Mouse (Mus musculus) heart, embryonic 14.5 days (tissue): ENCODE measurements at regions not wholly inside any gene's neighbourhood (a gene's known extent, or its start where the extent isn't known, plus 50 kb on each side); places are given as distances from the start of the nearest gene placed in this dataset.

Source experiments
- ATAC-seq: fragments of 200-750 bp; cut with Nextera tagmentation; 2 replicates; pipeline ENCODE4 v1.8.0; 2017; ENCODE audit warnings: low read depth, moderate TSS enrichment; ENCODE audit not compliant: insufficient number of reproducible peaks, insufficient read depth, low FRiP score
- H3K27ac ChIP-seq, 2 experiments: fragments of 200-500 bp in 1 of 2; fragments of 300-500 bp in 1 of 2; sonication (generic) in 1 of 2; replicated peaks in 1 of 2; 2 replicates each; pipeline ENCODE4 v1.5.1; 2012 to 2014; ENCODE audit warnings: low read depth in 2 of 2, low read length in 2 of 2, control low read depth in 1 of 2, mild to moderate bottlenecking in 1 of 2, mixed read lengths in 1 of 2; ENCODE audit not compliant: control insufficient read depth in 1 of 2, insufficient read depth in 1 of 2
- H3K27me3 ChIP-seq: fragments of 300-500 bp; sonication (generic); 2 replicates; pipeline ENCODE4 v1.6.1; 2014; ENCODE audit warnings: mild to moderate bottlenecking, low read length, control low read depth; ENCODE audit not compliant: control insufficient read depth, insufficient read depth
- H3K36me3 ChIP-seq: fragments of 300-500 bp; sonication (generic); 2 replicates; pipeline ENCODE4 v1.6.1; 2014; ENCODE audit warnings: mild to moderate bottlenecking, control low read depth, low read length, mixed read lengths; ENCODE audit not compliant: control insufficient read depth, insufficient read depth
- H3K4me1 ChIP-seq, 2 experiments: fragments of 200-500 bp in 1 of 2; fragments of 300-500 bp in 1 of 2; sonication (generic) in 1 of 2; 2 replicates each; pipeline ENCODE4 v1.6.1; 2012 to 2014; ENCODE audit warnings: low read length in 2 of 2, control low read depth in 1 of 2, mixed read lengths in 1 of 2; ENCODE audit not compliant: control insufficient read depth in 2 of 2, insufficient read depth in 2 of 2
- H3K4me2 ChIP-seq: fragments of 300-500 bp; sonication (generic); 2 replicates; pipeline ENCODE4 v1.6.1; 2014; ENCODE audit warnings: mild to moderate bottlenecking, low read length
- H3K4me3 ChIP-seq, 2 experiments: fragments of 200-500 bp in 1 of 2; fragments of 300-500 bp in 1 of 2; sonication (generic) in 1 of 2; 2 replicates each; pipeline ENCODE4 v1.5.1; 2012 to 2014; ENCODE audit warnings: low read length in 2 of 2, mild to moderate bottlenecking in 2 of 2, control low read depth in 1 of 2, low read depth in 1 of 2, moderate library complexity in 1 of 2; ENCODE audit not compliant: control insufficient read depth in 1 of 2, insufficient read depth in 1 of 2
- H3K9ac ChIP-seq: fragments of 300-500 bp; sonication (generic); 2 replicates; pipeline ENCODE4 v1.6.1; 2014; ENCODE audit warnings: mild to moderate bottlenecking, low read length
- H3K9me3 ChIP-seq: fragments of 300-500 bp; sonication (generic); 2 replicates; pipeline ENCODE4 v1.6.1; 2016; ENCODE audit warnings: low read length, control low read depth; ENCODE audit not compliant: control insufficient read depth
- WGBS: fragments of 180-500 bp; shearing (Covaris S2); extraction: QIAGEN DNeasy Blood & Tissue Kit; methylation state at CpG from one replicate; pipeline ENCODE4 v1.1.7; 2014; 5-methylcytosine and 5-hydroxymethylcytosine counted together

DNA sequence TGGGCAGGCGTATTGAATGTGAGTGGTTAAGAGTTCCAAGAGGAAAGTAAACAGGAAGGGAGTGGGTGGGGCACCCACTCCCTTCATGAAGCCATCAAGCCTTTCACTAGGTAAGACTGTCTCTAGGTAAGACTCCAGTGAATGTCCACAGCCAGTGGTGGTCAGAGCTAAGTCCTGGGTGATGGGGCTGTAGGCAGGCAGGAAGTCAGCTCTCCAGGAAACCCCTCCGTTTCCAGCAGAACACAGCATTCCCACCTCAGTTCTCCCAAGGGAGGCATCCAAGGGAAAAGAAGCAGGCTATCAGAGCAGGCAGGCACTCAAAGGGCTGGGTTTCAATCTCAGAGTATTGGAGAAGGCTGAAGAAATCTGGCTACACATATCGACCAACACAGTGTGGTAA is 66.2 kb downstream of the Tmem174 start:
- no peaks in the 10 kb centered on the region for H3K9me3 ChIP-seq
- H3K4me2 ChIP-seq: no peak overlapping the region
- WGBS: 40% methylated on average over 3 of the region's 3 CpGs
- no peak overlapping the region for H3K9ac ChIP-seq
- no peak overlapping the region for H3K27ac ChIP-seq
- no peak overlapping the region for H3K4me3 ChIP-seq
- H3K4me1 ChIP-seq: peaks cover 0 to 11% of the 10 kb centered on the region in 2 experiments; a peak in 3 of 4 replicates
- H3K27me3 ChIP-seq: peaks cover 45% of the 10 kb centered on the region
- no peak for ATAC-seq
- H3K36me3 ChIP-seq: no peaks in the 10 kb centered on the region

DNA sequence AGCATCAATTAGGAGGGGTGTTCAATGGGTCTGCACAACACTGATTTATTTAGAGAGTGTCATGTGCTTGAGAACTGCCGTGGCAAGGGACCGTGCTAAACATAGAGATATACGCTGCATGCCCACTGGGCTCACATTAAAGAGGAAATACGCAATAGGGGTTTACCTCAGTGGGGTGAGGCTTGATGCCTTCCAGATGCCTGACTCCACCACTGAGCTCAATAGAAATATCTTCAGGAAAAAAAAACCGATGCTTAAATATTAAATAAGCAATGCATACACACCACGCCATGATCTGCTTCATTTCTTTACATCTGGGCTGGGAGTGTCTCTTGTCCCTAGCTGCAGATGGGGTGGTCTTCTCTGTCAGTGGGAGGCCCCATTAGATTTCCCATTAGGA is 63.9 kb upstream of the Gm10320 start:
- no peaks in the 10 kb centered on the region for H3K9me3 ChIP-seq
- H3K36me3 ChIP-seq: no peaks in the 10 kb centered on the region
- WGBS: 60% methylated on average over 6 of the region's 6 CpGs
- H3K4me1 ChIP-seq: no peaks in the 10 kb centered on the region
- H3K4me3 ChIP-seq: no peak overlapping the region
- H3K27me3 ChIP-seq: 0 out of 2 replicates have a peak, but pooled peaks cover 1% of the 10 kb centered on the region
- ATAC-seq: no peak
- H3K27ac ChIP-seq: no peak overlapping the region
- no peak overlapping the region for H3K9ac ChIP-seq
- no peak overlapping the region for H3K4me2 ChIP-seq

- Histone ChIP-seq H3K4me1 (no peaks in the 10 kb centered on the region), H3K9ac (no peak overlapping the region), H3K4me3 (no peak overlapping the region), H3K27ac (no peak overlapping the region), H3K9me3 (no peaks in the 10 kb centered on the region), H3K36me3 (no peaks in the 10 kb centered on the region), H3K4me2 (no peak overlapping the region), H3K27me3 (no peaks in the 10 kb centered on the region)
- WGBS: 77% methylated on average over 13 of the region's 13 CpGs
- no peak for ATAC-seq
Measured at GRCm38 (mm10) chr13:98551471-98552020, 59.7 kb upstream of the Gm10320 start.

- Histone ChIP-seq H3K27ac (no peak overlapping the region), H3K27me3 (no peaks in the 10 kb centered on the region), H3K9ac (no peak overlapping the region), H3K4me3 (no peak overlapping the region), H3K4me1 (0 out of 4 replicates have a peak, but pooled peaks cover 0 to 6% of the 10 kb centered on the region in 2 experiments), H3K4me2 (no peak overlapping the region), H3K36me3 (no peaks in the 10 kb centered on the region), H3K9me3 (no peaks in the 10 kb centered on the region)
- ATAC-seq: no peak
- 60% methylated on average over 5 of the region's 5 CpGs for WGBS
Measured at GRCm38 (mm10) chr13:98547223-98547622, 55.4 kb upstream of the Gm10320 start.

DNA sequence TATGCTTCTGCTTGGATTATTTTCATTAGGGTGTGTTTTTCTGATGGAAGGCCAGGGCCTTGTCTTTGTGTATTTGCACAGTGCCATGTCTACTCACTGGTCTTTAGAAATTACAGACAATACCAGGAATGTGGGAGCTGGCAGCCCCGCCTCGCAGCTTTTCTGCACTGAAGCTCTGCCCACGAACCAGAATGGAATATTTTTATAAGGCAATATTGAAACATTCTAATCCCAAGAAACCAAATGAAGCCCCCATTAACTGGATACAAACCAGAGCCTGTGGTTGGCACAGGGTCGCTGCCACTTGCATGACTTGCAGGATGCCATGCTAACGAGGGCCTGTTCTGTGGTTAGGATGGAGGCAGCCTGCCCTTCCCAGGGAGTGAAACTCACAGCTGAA is 54.3 kb upstream of the Gm10320 start:
- H3K27ac ChIP-seq: no peak overlapping the region
- WGBS: 72% methylated on average over 5 of the region's 5 CpGs
- H3K9me3 ChIP-seq: no peaks in the 10 kb centered on the region
- H3K4me3 ChIP-seq: no peak overlapping the region
- H3K9ac ChIP-seq: no peak overlapping the region
- H3K36me3 ChIP-seq: no peaks in the 10 kb centered on the region
- H3K4me2 ChIP-seq: no peak overlapping the region
- no peaks in the 10 kb centered on the region for H3K27me3 ChIP-seq
- ATAC-seq: no peak
- 0 out of 4 replicates have a peak, but pooled peaks cover 0 to 6% of the 10 kb centered on the region in 2 experiments for H3K4me1 ChIP-seq

GRCm38 (mm10) chr13:98545398-98545797 is 53.6 kb upstream of the Gm10320 start:
- WGBS: 69% methylated on average over 5 of the region's 5 CpGs

GRCm38 (mm10) chr13:98544051-98544450 is 52.2 kb upstream of the Gm10320 start:
- Histone ChIP-seq H3K9me3 (no peaks in the 10 kb centered on the region), H3K36me3 (no peaks in the 10 kb centered on the region), H3K27ac (no peak overlapping the region), H3K27me3 (peaks cover 6% of the 10 kb centered on the region; the same call in 1 of the 2 replicates), H3K4me1 (0 out of 4 replicates have a peak, but pooled peaks cover 0 to 6% of the 10 kb centered on the region in 2 experiments), H3K4me3 (no peak overlapping the region), H3K9ac (no peak overlapping the region), H3K4me2 (no peak overlapping the region)
- no peak for ATAC-seq
- 81% methylated on average over 10 of the region's 10 CpGs for WGBS

More at GRCm38 (mm10) chr13:98545398-98545797, 53.6 kb upstream of the Gm10320 start:
- H3K27ac ChIP-seq: no peak overlapping the region
- H3K4me2 ChIP-seq: no peak overlapping the region
- H3K9ac ChIP-seq: no peak overlapping the region
- H3K9me3 ChIP-seq: no peaks in the 10 kb centered on the region
- 0 out of 4 replicates have a peak, but pooled peaks cover 0 to 6% of the 10 kb centered on the region in 2 experiments for H3K4me1 ChIP-seq
- no peaks in the 10 kb centered on the region for H3K36me3 ChIP-seq
- H3K4me3 ChIP-seq: no peak overlapping the region
- no peak for ATAC-seq
- peaks cover under 1% of the 10 kb centered on the region; the same call in 1 of the 2 replicates for H3K27me3 ChIP-seq
